Mouse (Mus musculus): ENCODE measurements around the gene Acacb.

DNA sequence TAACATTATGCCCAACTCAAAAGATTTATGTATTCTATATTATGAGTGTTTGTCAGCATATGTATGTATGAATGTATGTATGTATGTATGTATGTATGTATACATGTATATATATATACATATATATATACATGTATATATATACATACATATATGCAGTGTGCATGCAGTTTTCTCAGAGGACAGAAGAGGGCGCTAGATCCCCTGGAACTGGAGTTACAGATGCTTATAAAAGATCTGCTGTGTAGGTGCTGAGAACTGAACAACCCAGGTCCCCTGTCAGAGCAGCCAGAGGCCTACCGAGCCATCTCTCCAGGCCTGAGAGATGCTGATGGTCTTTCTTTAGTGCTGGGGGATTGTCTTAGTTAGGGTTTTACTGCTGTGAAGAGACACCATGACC, 40.8 kb downstream of the Acacb start:
- no peak for TF ChIP-seq CTCF (IDR thresholded peaks at IDR 0.05; ENCODE audit: low read depth, low read length)
- TF ChIP-seq GATA1 (IDR thresholded peaks at IDR 0.05; ENCODE audit: borderline replicate concordance, low read length) = no peak
- no peak for TF ChIP-seq GATA2 (IDR thresholded peaks at IDR 0.05; ENCODE audit: borderline replicate concordance, low read depth, low read length)
- no peak for TF ChIP-seq POLR2AphosphoS5 (IDR thresholded peaks at IDR 0.05; ENCODE audit: insufficient replicate concordance, low read depth, low read length)

Measured in G1E (cell line).